Mouse (Mus musculus) natural killer cell, adult 2 months (primary cell): Measurements from ENCODE around the gene Cpn2.
A peak's percentile ranks its signal among the peaks of the same experiment; 100 is the strongest.

ENCODE experiments used
- DNase-seq, 2 experiments: peaks; one replicate each; pipeline ENCODE4 v3.0.0; 2022; ENCODE audit warnings: low spot score in 2 of 2

The Cpn2 gene

DNA sequence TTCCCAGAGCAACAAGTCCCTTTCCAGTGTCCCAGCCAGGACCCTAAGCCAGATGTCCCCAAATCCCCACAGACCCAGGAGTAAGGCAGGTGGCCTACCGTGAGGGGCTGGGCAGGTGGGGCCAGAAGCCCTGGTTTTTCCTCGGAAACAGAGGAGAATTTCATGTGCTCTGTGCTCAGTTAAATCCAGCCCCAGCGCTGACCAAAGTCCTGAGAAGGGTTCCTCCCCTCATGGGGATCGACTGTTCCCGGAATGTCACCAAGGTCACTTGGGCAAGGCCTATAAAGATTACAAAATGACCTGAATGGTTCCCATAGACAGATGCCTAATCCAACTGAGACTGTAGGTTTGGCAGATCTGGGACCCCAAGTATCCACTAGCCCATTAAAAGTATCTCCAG lies at the start of gene Cpn2:
Cpn2 (minus strand) TSS at position 141 of the 400 bp plus-strand sequence.
- no peak for DNase-seq

GRCm38 (mm10) chr16:30314236-30314635 lies 46.9 kb upstream of the Cpn2 start:
- no peak for DNase-seq

GRCm38 (mm10) chr16:30310647-30311046 lies 43.3 kb upstream of the Cpn2 start, which contains the start of gene Gp5:
Gp5 (minus strand) TSS chr16:30310779.
- DNase-seq: no peak

GRCm38 (mm10) chr16:30310171-30310515 lies 42.8 kb upstream of the Cpn2 start:
- DNase-seq: no peak

DNA sequence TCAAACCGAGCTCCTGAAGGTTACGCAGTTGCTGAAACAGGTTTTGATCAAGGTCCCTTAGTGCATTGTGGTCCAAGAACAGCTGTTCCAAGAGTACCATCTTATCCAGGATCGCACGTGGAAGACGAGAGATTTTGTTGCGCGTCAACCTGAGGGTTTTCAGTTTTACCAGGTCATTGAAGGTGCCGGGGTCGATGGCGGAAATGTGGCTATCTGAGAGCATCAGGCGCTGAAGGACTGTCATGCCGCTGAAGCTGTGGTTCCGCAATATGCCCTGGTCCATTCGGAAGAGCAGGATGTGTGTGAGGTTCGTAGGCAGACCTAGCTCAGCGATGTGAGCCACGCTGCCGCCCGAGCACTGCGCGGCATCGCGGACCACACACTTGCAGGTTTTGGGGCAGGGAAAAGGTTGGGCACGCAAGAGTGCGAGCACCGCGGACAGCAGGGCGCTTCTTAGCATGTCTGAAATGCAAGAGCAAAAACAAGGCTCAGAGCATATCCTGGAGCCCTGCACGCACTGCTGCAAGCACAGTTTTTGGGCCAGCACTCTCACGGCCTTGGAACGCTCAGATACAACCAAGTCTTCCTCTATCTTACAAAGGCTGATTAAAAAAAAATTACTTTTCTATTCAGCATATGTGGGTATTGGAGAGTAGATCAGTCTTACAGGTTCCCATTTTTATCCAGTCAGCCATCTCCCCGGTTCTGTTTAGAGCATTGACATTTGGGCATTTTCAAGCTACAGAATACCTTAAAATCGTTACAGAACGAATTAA lies 42.3 kb upstream of the Cpn2 start:
- DNase-seq: no peak

DNA sequence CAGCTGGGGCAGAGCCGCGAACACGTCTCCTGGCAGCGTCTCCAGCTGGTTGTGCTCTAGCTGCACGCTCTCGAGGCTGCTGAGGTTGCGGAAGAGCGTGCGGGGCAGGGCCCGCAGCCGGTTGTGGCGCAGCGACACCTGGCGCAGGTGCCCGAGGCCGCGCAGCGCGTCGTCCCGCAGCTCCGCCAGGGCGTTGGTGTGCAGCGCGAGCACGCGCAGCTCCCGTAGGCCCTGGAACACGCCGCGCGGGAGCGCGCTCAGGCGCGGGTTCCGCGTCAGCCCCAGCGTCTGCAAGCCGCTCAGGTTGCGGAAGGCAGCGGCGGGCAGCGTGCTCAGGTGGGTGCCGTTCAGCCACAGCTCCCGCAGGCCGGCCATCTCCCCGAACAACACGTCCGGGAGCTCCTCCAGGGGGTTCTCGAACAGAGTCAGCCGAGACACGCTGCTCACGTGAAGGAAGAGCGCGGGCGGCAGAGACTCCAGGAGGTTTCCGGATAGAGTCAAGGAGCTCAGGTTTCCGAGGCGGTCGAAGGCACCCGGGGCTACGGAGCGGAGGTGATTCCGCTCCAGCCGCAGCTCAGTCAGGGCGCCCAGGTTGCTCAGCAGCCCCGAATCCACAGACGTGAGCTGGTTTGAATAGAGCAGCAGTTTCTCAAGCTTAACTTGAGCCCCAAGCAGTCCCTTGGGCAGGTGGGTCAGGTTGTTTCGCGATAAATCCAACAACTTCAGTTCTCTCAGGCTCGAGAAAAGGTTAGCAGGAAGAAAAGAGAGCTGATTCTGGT lies 41.5 kb upstream of the Cpn2 start:
- peak in 1 of 2 experiments; percentile 13 for DNase-seq

GRCm38 (mm10) chr16:30307961-30308615 lies 40.8 kb upstream of the Cpn2 start:
- DNase-seq: no peak

DNA sequence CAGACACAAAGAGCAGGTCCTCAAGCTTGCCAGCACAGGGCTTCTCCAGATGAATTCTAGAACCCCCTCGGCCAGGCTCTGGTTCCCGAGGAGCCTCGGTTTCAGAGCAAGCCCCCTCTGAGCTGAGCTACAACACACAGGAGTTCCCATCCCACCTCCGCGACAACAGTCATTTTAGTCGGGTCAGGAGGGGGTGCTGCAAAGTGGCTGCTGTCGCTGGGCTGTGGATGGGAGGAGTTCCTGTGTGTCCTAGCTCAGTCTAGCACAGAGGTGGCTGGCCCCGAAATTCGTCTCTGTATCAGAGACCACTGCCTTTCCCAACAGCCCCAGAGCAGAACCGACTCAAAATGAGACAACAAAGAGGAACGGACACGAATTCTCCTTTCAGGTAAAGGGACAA lies 40.0 kb upstream of the Cpn2 start:
- DNase-seq: no peak

GRCm38 (mm10) chr16:30306102-30306501 lies 38.8 kb upstream of the Cpn2 start:
- DNase-seq: no peak

DNA sequence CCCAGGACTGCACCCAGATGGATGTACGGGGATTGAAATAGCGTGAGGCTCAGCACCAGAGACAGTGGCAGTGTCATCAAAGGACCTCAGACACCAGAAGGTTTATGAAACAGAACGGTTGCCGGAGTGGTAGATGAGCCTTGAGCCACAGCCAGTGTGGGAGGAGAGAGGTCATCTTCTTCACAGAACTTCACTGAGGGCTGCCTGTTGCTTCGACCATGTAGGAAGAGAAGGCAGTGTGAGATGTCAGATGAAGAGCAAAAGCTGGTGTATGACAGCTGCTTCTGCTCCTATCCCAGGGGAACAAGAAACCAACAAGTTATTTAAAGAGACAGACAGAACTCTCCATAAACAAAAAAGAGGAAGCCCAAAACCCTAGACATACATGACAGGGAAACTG lies 36.9 kb upstream of the Cpn2 start:
- DNase-seq: no peak

DNA sequence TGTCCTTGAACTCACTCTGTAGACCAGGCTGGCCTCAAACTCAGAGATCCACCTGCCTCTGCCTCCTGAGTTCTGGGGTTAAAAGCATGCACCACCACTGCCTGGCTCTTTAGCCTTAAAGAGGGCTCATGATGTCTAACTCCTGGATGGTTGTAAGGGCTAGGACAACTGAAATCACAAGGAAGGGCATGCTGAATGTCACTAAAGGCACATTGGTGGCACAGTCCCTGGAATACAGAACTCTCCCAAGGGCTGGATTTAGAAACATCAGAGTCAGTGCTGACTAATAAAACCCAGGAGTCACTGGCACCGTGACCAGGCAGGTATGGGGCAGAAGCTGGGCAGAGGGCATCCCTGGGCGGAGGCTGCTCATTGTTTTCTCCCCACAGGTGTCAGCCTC lies 36.1 kb upstream of the Cpn2 start:
- DNase-seq: no peak

GRCm38 (mm10) chr16:30302686-30303085 lies 35.4 kb upstream of the Cpn2 start:
- no peak for DNase-seq

- DNase-seq: no peak
Measured at GRCm38 (mm10) chr16:30299711-30300277, 32.5 kb upstream of the Cpn2 start.

DNA sequence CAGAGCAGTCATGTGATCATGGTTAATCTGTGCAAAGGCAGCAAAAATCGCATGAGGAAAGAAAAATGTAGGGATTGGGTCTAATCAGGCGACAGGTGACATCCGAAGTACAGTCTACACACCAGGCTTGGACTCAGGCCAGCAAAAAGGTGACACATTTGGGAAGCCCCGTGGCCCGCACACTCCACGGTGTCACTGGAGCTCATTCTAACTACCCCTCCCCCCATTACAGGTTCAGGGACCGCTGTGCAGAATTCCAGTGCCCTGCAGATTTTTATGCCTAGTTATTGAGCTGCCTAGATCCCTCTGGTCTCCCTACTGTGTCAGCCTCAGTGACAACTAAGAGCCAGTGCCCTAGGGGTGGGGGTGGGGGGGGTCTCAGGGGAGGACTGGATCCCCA lies 30.2 kb upstream of the Cpn2 start:
- no peak for DNase-seq

- DNase-seq: no peak
Measured at GRCm38 (mm10) chr16:30296601-30297275, 29.4 kb upstream of the Cpn2 start.

DNA sequence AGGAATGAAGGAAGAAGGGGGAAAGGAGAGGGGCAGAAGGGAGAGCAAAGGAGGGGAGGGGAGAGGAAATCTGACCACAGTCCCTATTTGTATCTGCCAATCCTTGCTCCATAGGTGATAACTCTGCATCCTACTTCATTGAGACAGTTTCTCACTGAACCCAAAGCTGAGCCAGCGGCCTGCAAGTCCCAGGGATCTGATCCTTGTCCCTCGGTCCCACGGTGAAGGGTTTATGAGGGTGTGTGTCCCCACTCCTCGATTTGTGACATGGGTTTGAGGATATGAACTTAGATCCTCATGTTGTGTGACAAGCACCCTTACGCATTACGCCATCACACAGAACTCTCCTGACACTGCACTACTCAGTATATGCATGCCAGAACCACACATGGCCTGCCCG lies 27.8 kb upstream of the Cpn2 start:
- DNase-seq: no peak

DNA sequence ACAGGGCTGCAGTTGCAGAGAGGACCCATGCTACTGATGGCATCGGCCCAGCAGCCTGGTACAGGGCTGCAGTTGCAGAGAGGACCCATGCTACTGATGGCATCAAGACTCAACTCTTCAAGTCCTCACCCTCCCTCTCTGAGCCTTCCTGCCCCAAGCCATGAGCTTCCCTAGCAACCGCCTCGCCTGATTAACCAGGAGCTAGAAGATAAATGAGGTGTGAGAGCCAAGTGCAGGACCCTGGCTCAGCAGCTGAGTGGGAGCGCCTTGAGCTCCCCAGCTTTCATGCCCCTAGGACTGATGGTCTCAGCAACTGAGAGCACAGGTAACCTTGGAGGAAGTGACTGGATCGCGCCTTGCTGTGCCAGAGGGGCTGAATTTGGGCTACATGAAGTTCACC lies 23.1 kb upstream of the Cpn2 start:
- DNase-seq: no peak

- no peak for DNase-seq
Measured at GRCm38 (mm10) chr16:30285701-30286100, 18.4 kb upstream of the Cpn2 start.

GRCm38 (mm10) chr16:30283743-30284337 lies 16.5 kb upstream of the Cpn2 start:
- DNase-seq: peak in 1 of 2 experiments; percentile 28

GRCm38 (mm10) chr16:30282844-30283495 lies 15.7 kb upstream of the Cpn2 start, which contains the start of gene Lrrc15:
Lrrc15 (minus strand) TSS chr16:30283256.
- DNase-seq: no peak
